Comparison of ENCODE assay signal across 25 mouse cellular contexts in genomic region chr17:27700812-27701211, GRCm38 (mm10). TPM values are rescaled to one million over a fixed set of nuclear protein-coding genes. Genes with fewer than 3 reads are reported as not detected.
A peak's percentile ranks its signal among the peaks of the same experiment; 100 is the strongest.
DNase-seq lines count a peak whose midpoint lies in the region; ATAC-seq and TF ChIP-seq lines count a peak whose summit lies in the region.
"Had no signal": no experiment of that assay in that cellular context is flagged by ENCODE, and none has a peak within 500 bp of the region (broad histone marks: within the 10 kb centered on the region; RNA-seq: fewer than 3 reads in every experiment).

No protein-coding gene starts in this region.

- 63% methylated on average over 2 of the region's 2 CpGs for WGBS in embryonic facial prominence, embryonic 13.5 days
- 74% methylated on average over 2 of the region's 2 CpGs for WGBS in embryonic facial prominence, embryonic 10.5 days
- 78% methylated on average over 2 of the region's 2 CpGs for WGBS in neural tube, embryonic 14.5 days
- 70% methylated on average over 2 of the region's 2 CpGs for WGBS in neural tube, embryonic 15.5 days

- H3K9me3 ChIP-seq in embryonic facial prominence, embryonic 13.5 days, result no peaks in the 10 kb centered on the region
- peaks cover 13% of the 10 kb centered on the region for H3K9me3 ChIP-seq in embryonic facial prominence, embryonic 10.5 days
- H3K9me3 ChIP-seq in neural tube, embryonic 14.5 days (ENCODE audit: control insufficient read depth, low read length), result no peaks in the 10 kb centered on the region
- H3K9me3 ChIP-seq in neural tube, embryonic 15.5 days (replicated peaks), result no peaks in the 10 kb centered on the region
- H3K9me3 ChIP-seq: heart, embryonic 15.5 days had no signal

- H3K4me3 ChIP-seq in embryonic facial prominence, embryonic 13.5 days, result no peak overlapping the region
- H3K4me3 ChIP-seq in embryonic facial prominence, embryonic 10.5 days, result no peak overlapping the region
- H3K4me3 ChIP-seq in layer of hippocampus, adult 2 months, result no peak overlapping the region
- no peak overlapping the region for H3K4me3 ChIP-seq in neural tube, embryonic 14.5 days (ENCODE audit: low read depth, low read length)
- no peak overlapping the region for H3K4me3 ChIP-seq in neural tube, embryonic 15.5 days (replicated peaks)
- H3K4me3 ChIP-seq: heart, adult 2 months; heart, embryonic 15.5 days; neural tube, embryonic 12.5 days had no signal

- H3K27me3 ChIP-seq in embryonic facial prominence, embryonic 13.5 days, result peaks cover 10% of the 10 kb centered on the region; the same call in 1 of the 2 replicates
- H3K27me3 ChIP-seq in embryonic facial prominence, embryonic 10.5 days (replicated peaks; ENCODE audit: low read depth, poor library complexity, severe bottlenecking), result peaks cover 37% of the 10 kb centered on the region
- H3K27me3 ChIP-seq in neural tube, embryonic 14.5 days (ENCODE audit: control insufficient read depth, insufficient read depth, low read length), result no peaks in the 10 kb centered on the region
- 0 out of 2 replicates have a peak, but pooled peaks cover 8% of the 10 kb centered on the region for H3K27me3 ChIP-seq in neural tube, embryonic 15.5 days (replicated peaks)

- peak overlapping the region; percentile 44 for H3K9ac ChIP-seq in embryonic facial prominence, embryonic 13.5 days
- H3K9ac ChIP-seq in neural tube, embryonic 14.5 days (replicated peaks; ENCODE audit: low read depth, low read length), result no peak overlapping the region
- no peak overlapping the region for H3K9ac ChIP-seq in neural tube, embryonic 15.5 days (replicated peaks)
- H3K9ac ChIP-seq: forebrain, postnatal 0 days; heart, embryonic 15.5 days; neural tube, embryonic 12.5 days had no signal

- H3K4me1 ChIP-seq in embryonic facial prominence, embryonic 13.5 days, result peaks cover 8% of the 10 kb centered on the region
- H3K4me1 ChIP-seq in embryonic facial prominence, embryonic 10.5 days, result peaks cover 20% of the 10 kb centered on the region
- H3K4me1 ChIP-seq in neural tube, embryonic 14.5 days (ENCODE audit: control insufficient read depth, insufficient read depth, low read length), result no peaks in the 10 kb centered on the region
- peaks cover 13% of the 10 kb centered on the region for H3K4me1 ChIP-seq in neural tube, embryonic 15.5 days

- DNase-seq in embryonic facial prominence, embryonic 10.5 days (ENCODE audit: low spot score), result no peak
- DNase-seq in layer of hippocampus, adult 2 months (ENCODE audit: low spot score in 2 of 2), result no peak
- DNase-seq in layer of hippocampus, adult 9-11 months, result no peak
- peak; percentile 93 for DNase-seq in retina, postnatal 1 day
- no peak for DNase-seq in thymus, postnatal 14 days
- DNase-seq: adrenal gland, postnatal 36 days; cerebellum, postnatal 14 days; embryo, embryonic 11 days; forebrain, postnatal 0 days; gastrocnemius, postnatal 10 days; heart, adult 2 months; kidney, postnatal 10 days; liver; lung, adult 18-20 months; right cerebral cortex, adult 18-20 months; thymus, adult 2 months had no signal

- H3K36me3 ChIP-seq in embryonic facial prominence, embryonic 13.5 days, result no peaks in the 10 kb centered on the region
- H3K36me3 ChIP-seq in embryonic facial prominence, embryonic 10.5 days (replicated peaks), result no peaks in the 10 kb centered on the region
- H3K36me3 ChIP-seq in neural tube, embryonic 14.5 days (ENCODE audit: control insufficient read depth, insufficient read depth, low read length), result no peaks in the 10 kb centered on the region
- peaks cover 5% of the 10 kb centered on the region; the same call in 1 of the 2 replicates for H3K36me3 ChIP-seq in neural tube, embryonic 15.5 days
- H3K36me3 ChIP-seq: heart, embryonic 15.5 days; neural tube, embryonic 12.5 days had no signal

- no peak for ATAC-seq in embryonic facial prominence, embryonic 13.5 days (ENCODE audit: insufficient number of reproducible peaks, insufficient read depth, low FRiP score, low TSS enrichment, low read depth)
- 0 out of 2 replicates have a peak, but pooled peaks have one; percentile 44 for ATAC-seq in neural tube, embryonic 14.5 days (ENCODE audit: low read depth)
- no peak for ATAC-seq in neural tube, embryonic 15.5 days (ENCODE audit: low FRiP score)
- ATAC-seq: activated CD4-positive, CD25-positive, alpha-beta regulatory T cell, adult 4 months; forebrain, postnatal 0 days; intestine, embryonic 16.5 days; midbrain, embryonic 16.5 days had no signal

- no peak for TF ChIP-seq CTCF in layer of hippocampus, adult 2 months (conservative IDR thresholded peaks at IDR 0.05)

- no peak overlapping the region for H3K4me2 ChIP-seq in embryonic facial prominence, embryonic 13.5 days
- H3K4me2 ChIP-seq in neural tube, embryonic 14.5 days (ENCODE audit: low read depth, low read length), result no peak overlapping the region
- no peak overlapping the region for H3K4me2 ChIP-seq in neural tube, embryonic 15.5 days
- H3K4me2 ChIP-seq: heart, embryonic 15.5 days; neural tube, embryonic 12.5 days had no signal

- H3K27ac ChIP-seq in embryonic facial prominence, embryonic 13.5 days, result no peak overlapping the region
- no peak overlapping the region for H3K27ac ChIP-seq in embryonic facial prominence, embryonic 10.5 days (replicated peaks)
- H3K27ac ChIP-seq in layer of hippocampus, adult 2 months, result peak overlapping the region; percentile 61; the same call in 1 of the 2 replicates
- no peak overlapping the region for H3K27ac ChIP-seq in neural tube, embryonic 14.5 days (ENCODE audit: low read depth, low read length)
- H3K27ac ChIP-seq in neural tube, embryonic 15.5 days (replicated peaks), result no peak overlapping the region
- H3K27ac ChIP-seq: heart, adult 2 months; heart, embryonic 15.5 days; neural tube, embryonic 12.5 days had no signal

RNA-seq across cellular contexts. Expression of gene Spdef, which starts 27.9 kb away (rescaled TPM):
- polyA plus RNA-seq in embryonic facial prominence, embryonic 13.5 days (2015; fragmentation: Nextera tagmentation; extraction: Ambion mirVana), result 0.28 TPM in 1 of 2 replicates, not detected in the other
- 0.15 and 0.43 TPM in 2 replicates for polyA plus RNA-seq in embryonic facial prominence, embryonic 10.5 days (2016; fragmentation: Nextera tagmentation; extraction: Ambion mirVana)
- under 1 TPM; 0.59 to 0.61 TPM for total RNA-seq in layer of hippocampus, adult 2 months (2021)
- polyA plus RNA-seq in neural tube, embryonic 14.5 days (2014; fragmentation: Nextera tagmentation; extraction: Ambion mirVana), result 0.59 and 1.3 TPM in 2 replicates
- polyA plus RNA-seq in neural tube, embryonic 15.5 days (2015; fragmentation: Nextera tagmentation; extraction: Ambion mirVana), result 0.92 and 1.9 TPM in 2 replicates
- total RNA-seq: heart, adult 2 months; hematopoietic stem cell, adult 5-6 weeks had no signal

RNA-seq across cellular contexts. Expression of gene Pacsin1, which starts 45.5 kb away (rescaled TPM):
- polyA plus RNA-seq in embryonic facial prominence, embryonic 13.5 days (2015; fragmentation: Nextera tagmentation; extraction: Ambion mirVana), result 5.4 and 7.2 TPM in 2 replicates
- 5.2 and 6.9 TPM in 2 replicates for polyA plus RNA-seq in embryonic facial prominence, embryonic 10.5 days (2016; fragmentation: Nextera tagmentation; extraction: Ambion mirVana)
- 100 to 1,000 TPM; 321 to 335 TPM for total RNA-seq in layer of hippocampus, adult 2 months (2021)
- polyA plus RNA-seq in neural tube, embryonic 14.5 days (2014; fragmentation: Nextera tagmentation; extraction: Ambion mirVana), result 45.5 and 53.6 TPM in 2 replicates
- 62.6 and 66.7 TPM in 2 replicates for polyA plus RNA-seq in neural tube, embryonic 15.5 days (2015; fragmentation: Nextera tagmentation; extraction: Ambion mirVana)
- total RNA-seq: hematopoietic stem cell, adult 5-6 weeks had no signal
